Mouse (Mus musculus) spleen, adult 2 months (tissue): ENCODE results near the gene Srp68.

ENCODE experiments used
- CTCF ChIP-seq: fragments of 200-500 bp; IDR thresholded peaks from 2 replicates; pipeline ENCODE4 v1.5.1; 2011; ENCODE audit warnings: mild to moderate bottlenecking, inconsistent platforms; ENCODE audit not compliant: insufficient read depth, insufficient read length, insufficient replicate concordance; ENCODE audit errors: extremely low read depth
- POLR2A ChIP-seq: fragments of 200-500 bp; IDR thresholded peaks from 2 replicates; pipeline ENCODE4 v1.6.1; 2011; ENCODE audit warnings: low read depth, low read length, inconsistent platforms

DNA sequence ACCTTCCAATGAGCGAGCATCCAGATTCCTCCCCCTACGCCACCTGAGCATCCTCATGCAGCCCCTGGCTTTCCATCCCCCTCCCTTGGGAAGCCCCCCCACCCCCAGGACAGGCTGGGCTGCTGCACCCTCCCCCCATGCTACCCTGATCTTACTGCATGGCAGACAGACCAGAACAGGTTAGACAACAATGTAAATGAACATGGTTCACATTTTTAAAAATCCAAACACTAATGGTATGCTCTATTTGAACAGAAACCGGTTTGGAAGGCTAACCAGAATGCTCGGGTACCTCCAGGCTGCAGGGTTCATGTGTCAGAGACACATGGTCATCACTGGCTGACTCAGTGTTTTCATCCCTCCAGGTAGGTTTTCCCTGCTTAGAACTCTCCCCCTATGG, 45.3 kb downstream of the Srp68 start:
- no peak for TF ChIP-seq CTCF
- no peak for TF ChIP-seq POLR2A
